ENCODE assay signal across 8 mouse cellular contexts in the genomic region with DNA sequence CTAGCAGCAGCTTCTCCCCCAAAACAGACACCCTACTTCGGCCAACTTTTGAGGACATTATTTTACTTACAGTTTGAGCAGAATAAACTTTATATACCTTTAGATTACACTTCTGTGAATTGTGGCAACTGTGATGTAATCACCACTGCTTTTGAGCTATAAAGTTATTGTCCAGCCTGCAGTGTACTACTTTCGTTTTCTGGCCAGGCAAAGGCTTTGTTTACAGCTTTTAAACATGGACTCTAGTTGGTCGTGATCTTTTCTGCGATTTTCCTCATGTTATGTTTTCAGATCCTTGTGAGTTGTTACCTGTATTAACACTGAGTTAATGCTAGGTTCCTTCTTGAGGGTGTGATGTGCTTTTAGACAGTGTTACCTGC.
A peak's percentile ranks its signal among the peaks of the same experiment; 100 is the strongest.
DNase-seq lines count a peak whose midpoint lies in the region; ATAC-seq and TF ChIP-seq lines count a peak whose summit lies in the region.

No protein-coding gene starts in this region.

- H3K27ac ChIP-seq in gastrocnemius, adult 2 months, result peak overlapping the region; percentile 95
- peak overlapping the region; percentile 97 for H3K27ac ChIP-seq in heart, embryonic 16.5 days (ENCODE audit: low read length)

- no peak for TF ChIP-seq CTCF in gastrocnemius, adult 2 months (IDR thresholded peaks at IDR 0.05)
- TF ChIP-seq CTCF in E14TG2a.4 (conservative IDR thresholded peaks at IDR 0.05; ENCODE audit: low read length), result no peak

- no peaks in the 10 kb centered on the region for H3K36me3 ChIP-seq in E14TG2a.4 (ENCODE audit: insufficient read depth, low read length)
- no peaks in the 10 kb centered on the region for H3K36me3 ChIP-seq in heart, embryonic 16.5 days (ENCODE audit: control insufficient read depth, insufficient read depth)

- peak overlapping the region; percentile 61 for H3K4me2 ChIP-seq in heart, embryonic 16.5 days (ENCODE audit: low read depth, low read length)

- H3K9ac ChIP-seq in heart, embryonic 16.5 days (ENCODE audit: low read length), result peak overlapping the region; percentile 94

- intact Hi-C loops in gastrocnemius, adult 2 months (cut with DNase I), result loop anchor here (5.0 to 10.0 kb wide), 4 partner anchors 89 to 742 kb away; a partner anchor contains a TSS

- peak; percentile 21; the same call in 1 of the 2 replicates for ATAC-seq in heart, embryonic 16.5 days (replicated peaks; ENCODE audit: extremely low read depth, insufficient read depth, low FRiP score)

- no peak for DNase-seq in gastrocnemius, adult 2 months
- DNase-seq in gastrocnemius, postnatal 10 days, result no peak
- DNase-seq in lung, postnatal 25 days (ENCODE audit: low spot score), result peak; percentile 23
- no peak for DNase-seq in adrenal gland, postnatal 10 days
- DNase-seq in thymus, postnatal 25 days, result no peak
- no peak for DNase-seq in adrenal gland, adult 2 months

- H3K4me1 ChIP-seq in E14TG2a.4 (replicated peaks; ENCODE audit: low read depth, low read length), result peaks cover 3% of the 10 kb centered on the region; the same call in 1 of the 2 replicates
- peaks cover 8% of the 10 kb centered on the region for H3K4me1 ChIP-seq in heart, embryonic 16.5 days (ENCODE audit: control insufficient read depth, insufficient read depth, low read length)

- peak overlapping the region; percentile 82 for H3K4me3 ChIP-seq in gastrocnemius, adult 2 months
- H3K4me3 ChIP-seq in E14TG2a.4 (replicated peaks; ENCODE audit: low read length), result peak overlapping the region; percentile 80
- peak overlapping the region; percentile 70 for H3K4me3 ChIP-seq in heart, embryonic 16.5 days (ENCODE audit: low read length)

- no peaks in the 10 kb centered on the region for H3K9me3 ChIP-seq in E14TG2a.4 (ENCODE audit: low read length)
- H3K9me3 ChIP-seq in heart, embryonic 16.5 days (replicated peaks; ENCODE audit: control insufficient read depth, low read length), result no peaks in the 10 kb centered on the region

- peaks cover 46% of the 10 kb centered on the region for H3K27me3 ChIP-seq in E14TG2a.4 (ENCODE audit: insufficient read depth, low read length)
- H3K27me3 ChIP-seq in heart, embryonic 16.5 days (ENCODE audit: control insufficient read depth, insufficient read depth, low read length), result no peaks in the 10 kb centered on the region

- 34% methylated on average over 4 of the region's 4 CpGs for WGBS in heart, embryonic 16.5 days
